Mouse (Mus musculus): ENCODE data around the gene Zfp382. TPM values are rescaled to one million over a fixed set of nuclear protein-coding genes. Genes with fewer than 3 reads are reported as not detected.
A peak's percentile ranks its signal among the peaks of the same experiment; 100 is the strongest.

The Zfp382 gene
- 0.26 and 0.66 TPM in 2 replicates for polyA plus RNA-seq (2012; rRNA removed)
- polyA plus RNA-seq (2014; fragmentation: Nextera tagmentation; extraction: Ambion mirVana): 0.32 and 1.5 TPM in 2 replicates

- no peaks in the 10 kb centered on the region for H3K36me3 ChIP-seq (replicated peaks; ENCODE audit: control insufficient read depth, insufficient read depth, low read depth)
- H3K4me3 ChIP-seq (ENCODE audit: insufficient read depth in 1 of 2, low read depth in 2 of 2, low read length in 2 of 2): peak within 1 kb of the TSS; percentile 73 to 92
- H3K4me2 ChIP-seq (ENCODE audit: low read depth): peak within 1 kb of the TSS; percentile 87
- DNase-seq (ENCODE audit: low read depth in 3 of 3, low spot score in 3 of 3): peak; percentile 64 to 72 (median 66)
- under 1% methylated on average over 61 of the region's 61 CpGs for WGBS (ENCODE audit: insufficient replicate concordance)
- ATAC-seq (ENCODE audit: insufficient read depth): peak; percentile 91
- H3K27me3 ChIP-seq (ENCODE audit: control insufficient read depth, insufficient read depth, low read length): no peaks in the 10 kb centered on the region
- peak within 1 kb of the TSS; percentile 36 for H3K27ac ChIP-seq
- TF ChIP-seq CTCF (IDR thresholded peaks at IDR 0.05; ENCODE audit: low read depth): 0 out of 2 replicates have a peak, but pooled peaks have one; percentile 21
- TF ChIP-seq EP300 (IDR thresholded peaks at IDR 0.05; ENCODE audit: low read depth): no peak
- peak within 1 kb of the TSS; percentile 83 for H3K9ac ChIP-seq (replicated peaks)
- H3K9me3 ChIP-seq (ENCODE audit: control insufficient read depth, low read length): no peaks in the 10 kb centered on the region
- H3K4me1 ChIP-seq (replicated peaks; ENCODE audit: control insufficient read depth in 2 of 2, insufficient read depth in 2 of 2, low read length in 1 of 2): peaks cover 0 to 3% of the 10 kb centered on the region in 2 experiments; a peak in 1 of 4 replicates
These were observed at the start of gene Zfp382 for GRCm38 (mm10) chr7:30121308-30122187. TSS of gene Zfp382 (plus strand) at chr7:30121942.

GRCm38 (mm10) chr7:30072146-30073028, 49.4 kb upstream of the Zfp382 start, which contains the start of gene Zfp82:
TSS of gene Zfp82 (minus strand) at chr7:30072900.
- H3K4me2 ChIP-seq (ENCODE audit: low read depth): peak within 1 kb of the TSS; percentile 83
- peak within 1 kb of the TSS; percentile 73 for H3K9ac ChIP-seq (replicated peaks)
- DNase-seq (ENCODE audit: low read depth in 3 of 3, low spot score in 3 of 3): peak; percentile 65 to 73 (median 68)
- H3K27me3 ChIP-seq (ENCODE audit: control insufficient read depth, insufficient read depth, low read length): no peaks in the 10 kb centered on the region
- TF ChIP-seq CTCF (IDR thresholded peaks at IDR 0.05; ENCODE audit: low read depth) (no peak), EP300 (IDR thresholded peaks at IDR 0.05; ENCODE audit: low read depth) (no peak)
- WGBS (ENCODE audit: insufficient replicate concordance): 0% methylated on average over 50 of the region's 50 CpGs
- H3K36me3 ChIP-seq (replicated peaks; ENCODE audit: control insufficient read depth, insufficient read depth, low read depth): no peaks in the 10 kb centered on the region
- no peak within 1 kb of the TSS for H3K27ac ChIP-seq
- peaks cover 0 to 5% of the 10 kb centered on the region in 2 experiments; a peak in 3 of 4 replicates for H3K4me1 ChIP-seq (replicated peaks; ENCODE audit: control insufficient read depth in 2 of 2, insufficient read depth in 2 of 2, low read length in 1 of 2)
- ATAC-seq (ENCODE audit: insufficient read depth): peak; percentile 94
- peak within 1 kb of the TSS; percentile 61 to 80 for H3K4me3 ChIP-seq (ENCODE audit: insufficient read depth in 1 of 2, low read depth in 2 of 2, low read length in 2 of 2)
- no peaks in the 10 kb centered on the region for H3K9me3 ChIP-seq (ENCODE audit: control insufficient read depth, low read length)

- no peak for TF ChIP-seq CTCF (IDR thresholded peaks at IDR 0.05; ENCODE audit: low read depth)
- TF ChIP-seq EP300 (IDR thresholded peaks at IDR 0.05; ENCODE audit: low read depth): no peak
These were observed 35.2 kb upstream of the Zfp382 start for GRCm38 (mm10) chr7:30086524-30086923.

GRCm38 (mm10) chr7:30089405-30089804, 32.3 kb upstream of the Zfp382 start:
- Histone ChIP-seq H3K4me2 (ENCODE audit: low read depth) (peak overlapping the region; percentile 97), H3K36me3 (replicated peaks; ENCODE audit: control insufficient read depth, insufficient read depth, low read depth) (no peaks in the 10 kb centered on the region), H3K27me3 (ENCODE audit: control insufficient read depth, insufficient read depth, low read length) (no peaks in the 10 kb centered on the region), H3K4me3 (ENCODE audit: insufficient read depth in 1 of 2, low read depth in 2 of 2, low read length in 2 of 2) (peak overlapping the region; percentile 42 to 58; a peak in 3 of 4 replicates), H3K27ac (no peak overlapping the region), H3K9ac (replicated peaks) (peak overlapping the region; percentile 75), H3K9me3 (ENCODE audit: control insufficient read depth, low read length) (no peaks in the 10 kb centered on the region), H3K4me1 (replicated peaks; ENCODE audit: control insufficient read depth in 2 of 2, insufficient read depth in 2 of 2, low read length in 1 of 2) (peaks cover 12 to 16% of the 10 kb centered on the region in 2 experiments)
- WGBS (ENCODE audit: insufficient replicate concordance): 21% methylated on average over 6 of the region's 6 CpGs
- ATAC-seq (ENCODE audit: insufficient read depth): no peak
- no peak for DNase-seq (ENCODE audit: low read depth in 3 of 3, low spot score in 3 of 3)
- TF ChIP-seq EP300 (IDR thresholded peaks at IDR 0.05; ENCODE audit: low read depth): no peak
- TF ChIP-seq CTCF (IDR thresholded peaks at IDR 0.05; ENCODE audit: low read depth): no peak

More at GRCm38 (mm10) chr7:30086524-30086923, 35.2 kb upstream of the Zfp382 start:
- DNase-seq (ENCODE audit: low read depth in 3 of 3, low spot score in 3 of 3): no peak
- Histone ChIP-seq H3K36me3 (replicated peaks; ENCODE audit: control insufficient read depth, insufficient read depth, low read depth) (no peaks in the 10 kb centered on the region), H3K4me3 (ENCODE audit: insufficient read depth in 1 of 2, low read depth in 2 of 2, low read length in 2 of 2) (no peak overlapping the region), H3K4me2 (ENCODE audit: low read depth) (no peak overlapping the region), H3K9me3 (ENCODE audit: control insufficient read depth, low read length) (no peaks in the 10 kb centered on the region), H3K27ac (no peak overlapping the region), H3K4me1 (replicated peaks; ENCODE audit: control insufficient read depth in 2 of 2, insufficient read depth in 2 of 2, low read length in 1 of 2) (peaks cover 8 to 13% of the 10 kb centered on the region in 2 experiments), H3K27me3 (ENCODE audit: control insufficient read depth, insufficient read depth, low read length) (no peaks in the 10 kb centered on the region), H3K9ac (replicated peaks) (no peak overlapping the region)
- WGBS (ENCODE audit: insufficient replicate concordance): 68% methylated on average over 9 of the region's 9 CpGs
- no peak for ATAC-seq (ENCODE audit: insufficient read depth)
